Mouse (Mus musculus): Measurements from ENCODE around the gene Ece2. TPM values are rescaled to one million over a fixed set of nuclear protein-coding genes. Genes with fewer than 3 reads are reported as not detected.
A peak's percentile ranks its signal among the peaks of the same experiment; 100 is the strongest.

Ece2 gene
- polyA plus RNA-seq (2015; fragmentation: Nextera tagmentation; extraction: Ambion mirVana) = 23.2 and 23.6 TPM in 2 replicates

DNA sequence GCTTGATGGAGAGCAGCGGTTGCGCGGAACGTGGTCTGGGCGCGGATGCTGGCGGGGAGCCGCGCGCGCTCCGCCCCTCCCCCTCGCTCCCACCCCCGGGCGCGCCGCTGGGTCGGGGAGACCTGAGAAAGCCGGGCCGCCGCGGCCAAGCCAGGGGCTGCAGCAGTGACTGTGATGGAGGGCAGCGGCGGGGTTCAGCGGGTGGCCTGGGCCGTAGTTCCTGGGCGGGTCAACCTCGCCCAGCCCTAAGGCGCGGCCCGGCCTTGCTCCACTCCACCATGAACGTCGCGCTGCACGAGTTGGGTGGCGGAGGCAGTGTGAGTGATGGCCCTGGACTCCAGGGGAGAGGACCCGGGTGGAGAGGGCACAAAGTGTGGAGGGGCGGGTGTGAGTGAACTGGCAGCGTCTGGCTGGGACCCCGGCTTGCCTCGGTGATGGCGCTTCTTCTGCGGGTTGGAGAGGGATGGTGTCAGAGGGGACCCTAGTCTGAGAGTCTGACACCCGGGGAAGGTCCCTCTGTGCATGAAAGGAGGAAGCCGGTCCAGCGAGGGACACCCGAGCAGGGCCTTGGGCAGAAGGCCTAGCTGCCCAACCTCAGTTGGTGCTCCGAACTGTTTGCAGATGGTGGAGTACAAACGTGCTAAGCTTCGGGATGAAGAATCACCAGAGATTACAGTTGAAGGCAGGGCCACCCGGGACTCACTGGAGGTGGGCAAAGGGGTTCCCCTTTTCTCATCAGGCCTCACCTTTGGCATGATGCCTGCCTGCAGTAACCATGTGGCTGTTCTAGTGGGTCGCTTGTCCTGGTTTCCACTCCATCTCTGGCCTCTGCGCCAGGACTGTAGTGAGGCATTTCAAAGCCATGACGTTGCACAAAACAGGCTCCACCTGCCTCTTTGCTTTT, at the start of gene Ece2:
Gene Ece2, plus strand, starts transcription at position 98 of the 904 bp plus-strand sequence.
- no peaks in the 10 kb centered on the region for H3K9me3 ChIP-seq (replicated peaks; ENCODE audit: control insufficient read depth, low read length, poor library complexity, severe bottlenecking)

DNA sequence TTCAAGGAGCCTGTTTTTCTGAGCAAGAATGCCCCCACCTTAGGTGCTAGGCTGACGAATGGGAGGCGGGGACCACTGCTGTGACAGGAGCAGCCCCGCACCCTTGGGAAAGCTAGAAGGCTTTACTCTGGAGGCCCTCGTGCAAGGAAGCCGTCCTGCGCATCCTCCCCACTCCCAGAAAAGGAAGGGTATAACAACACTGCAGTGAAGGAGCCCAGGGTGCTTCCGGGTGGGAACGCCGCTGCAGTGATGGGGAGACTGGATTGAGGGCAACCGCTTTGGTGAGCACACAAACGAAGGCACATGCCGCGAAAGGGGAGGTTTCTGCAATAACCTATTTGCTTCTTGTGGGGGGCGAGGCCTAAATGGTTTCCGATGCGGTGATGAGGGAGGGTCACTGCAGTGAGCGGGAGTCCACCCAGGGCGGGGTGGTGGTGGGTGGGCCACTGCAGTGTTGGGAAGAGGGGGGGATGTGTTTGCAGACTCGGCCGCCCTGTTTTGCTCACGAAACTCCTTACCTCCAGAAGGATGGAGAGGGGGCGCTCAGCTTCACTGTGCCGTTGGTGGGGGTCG, 40.2 kb upstream of the Ece2 start, which contains the start of gene Vwa5b2:
Gene Vwa5b2, plus strand, starts transcription at position 106 of the 573 bp plus-strand sequence.
- peak within 1 kb of the TSS; percentile 57 for H3K4me3 ChIP-seq (ENCODE audit: low read depth, low read length)
- H3K9ac ChIP-seq (ENCODE audit: low read depth, low read length) = peak within 1 kb of the TSS; percentile 76
- WGBS = under 1% methylated on average over 24 of the region's 24 CpGs
- peaks cover 23% of the 10 kb centered on the region for H3K27me3 ChIP-seq (ENCODE audit: control insufficient read depth, insufficient read depth, low read depth, low read length)
- no peaks in the 10 kb centered on the region for H3K36me3 ChIP-seq (ENCODE audit: control insufficient read depth, insufficient read depth, low read length)
- H3K4me1 ChIP-seq (ENCODE audit: control insufficient read depth, insufficient read depth, low read length) = peaks cover 9% of the 10 kb centered on the region; the same call in 1 of the 2 replicates
- no peaks in the 10 kb centered on the region for H3K9me3 ChIP-seq (replicated peaks; ENCODE audit: control insufficient read depth, low read length, poor library complexity, severe bottlenecking)
- H3K27ac ChIP-seq (ENCODE audit: low read length) = peak within 1 kb of the TSS; percentile 68
- peak within 1 kb of the TSS; percentile 75 for H3K4me2 ChIP-seq (ENCODE audit: low read length)
- ATAC-seq = peak; percentile 70

More for the DNA sequence above, at the start of gene Ece2:
- H3K4me3 ChIP-seq (ENCODE audit: low read depth, low read length) = peak within 1 kb of the TSS; percentile 67
- H3K4me1 ChIP-seq (ENCODE audit: control insufficient read depth, insufficient read depth, low read length) = peaks cover 3% of the 10 kb centered on the region; the same call in 1 of the 2 replicates
- peak within 1 kb of the TSS; percentile 88 for H3K9ac ChIP-seq (ENCODE audit: low read depth, low read length)
- H3K36me3 ChIP-seq (ENCODE audit: control insufficient read depth, insufficient read depth, low read length) = no peaks in the 10 kb centered on the region
- peak within 1 kb of the TSS; percentile 79 for H3K27ac ChIP-seq (ENCODE audit: low read length)
- ATAC-seq = peak; percentile 80
- WGBS = 5% methylated on average over 52 of the region's 54 CpGs
- no peaks in the 10 kb centered on the region for H3K27me3 ChIP-seq (ENCODE audit: control insufficient read depth, insufficient read depth, low read depth, low read length)
- H3K4me2 ChIP-seq (ENCODE audit: low read length) = peak within 1 kb of the TSS; percentile 88

DNA sequence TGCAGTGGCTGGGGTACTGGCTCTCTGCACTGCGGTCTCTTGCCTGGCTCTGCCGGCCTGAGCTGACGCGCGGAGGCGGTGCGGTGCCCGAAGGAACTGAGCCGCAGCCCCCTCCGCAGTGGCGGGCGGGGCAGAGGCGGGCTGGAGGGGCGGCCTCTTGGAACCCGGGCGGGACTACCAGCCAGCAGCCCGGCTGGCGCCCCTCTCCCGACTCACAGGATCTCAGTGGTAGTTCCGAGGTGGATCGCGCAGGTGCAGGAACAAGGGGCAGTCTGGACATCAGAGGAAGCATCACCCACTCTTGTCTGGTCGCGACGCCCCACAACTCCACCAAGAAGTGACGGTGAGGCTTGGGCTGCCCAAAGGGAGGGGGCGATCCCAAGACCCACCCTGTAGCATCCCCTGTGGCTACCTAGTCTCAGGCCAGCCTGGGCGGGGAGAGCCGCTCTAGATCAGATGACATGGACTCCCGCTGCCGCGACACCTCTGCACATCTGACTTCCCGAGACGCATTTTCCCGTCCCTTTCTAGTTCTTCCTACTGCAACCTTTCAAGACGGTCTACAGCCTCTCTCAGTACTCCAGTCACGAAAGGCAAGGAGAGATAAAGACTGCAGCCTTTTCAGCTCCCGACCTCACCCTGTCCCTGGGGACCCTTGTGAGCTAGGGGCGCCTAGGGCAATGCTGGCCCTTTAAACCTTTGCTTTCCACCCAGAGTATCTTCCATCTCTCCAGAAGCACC, 39.5 kb upstream of the Ece2 start:
- under 1% methylated on average over 38 of the region's 39 CpGs for WGBS
- peak overlapping the region; percentile 68; the same call in 1 of the 2 replicates for H3K27ac ChIP-seq (ENCODE audit: low read length)
- no peaks in the 10 kb centered on the region for H3K9me3 ChIP-seq (replicated peaks; ENCODE audit: control insufficient read depth, low read length, poor library complexity, severe bottlenecking)
- no peaks in the 10 kb centered on the region for H3K36me3 ChIP-seq (ENCODE audit: control insufficient read depth, insufficient read depth, low read length)
- peak overlapping the region; percentile 76 for H3K9ac ChIP-seq (ENCODE audit: low read depth, low read length)
- H3K4me1 ChIP-seq (ENCODE audit: control insufficient read depth, insufficient read depth, low read length) = peaks cover 9% of the 10 kb centered on the region; the same call in 1 of the 2 replicates
- H3K4me3 ChIP-seq (ENCODE audit: low read depth, low read length) = peak overlapping the region; percentile 57
- peaks cover 23% of the 10 kb centered on the region for H3K27me3 ChIP-seq (ENCODE audit: control insufficient read depth, insufficient read depth, low read depth, low read length)
- peak overlapping the region; percentile 75 for H3K4me2 ChIP-seq (ENCODE audit: low read length)
- ATAC-seq = peak; percentile 92

DNA sequence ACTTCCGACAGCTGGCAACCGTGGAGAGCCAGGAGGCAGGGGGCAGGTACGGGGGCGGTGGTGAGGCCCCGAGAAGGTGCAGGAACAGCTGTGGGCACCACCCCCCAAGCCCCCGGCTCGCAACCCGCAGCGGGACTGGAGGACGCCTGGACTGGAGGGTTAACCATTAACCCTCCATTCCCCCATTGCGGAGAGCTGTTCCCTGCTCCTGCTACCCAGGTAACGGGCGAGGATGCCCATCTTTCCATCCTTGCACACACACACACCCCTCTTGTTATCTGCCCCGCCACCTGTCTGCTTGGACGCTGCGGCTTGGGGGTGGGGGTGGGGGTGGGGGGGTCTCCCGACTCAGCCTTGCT, 39.0 kb upstream of the Ece2 start:
- H3K9me3 ChIP-seq (replicated peaks; ENCODE audit: control insufficient read depth, low read length, poor library complexity, severe bottlenecking) = no peaks in the 10 kb centered on the region
- peaks cover 9% of the 10 kb centered on the region; the same call in 1 of the 2 replicates for H3K4me1 ChIP-seq (ENCODE audit: control insufficient read depth, insufficient read depth, low read length)
- H3K36me3 ChIP-seq (ENCODE audit: control insufficient read depth, insufficient read depth, low read length) = no peaks in the 10 kb centered on the region
- peak overlapping the region; percentile 75 for H3K4me2 ChIP-seq (ENCODE audit: low read length)
- H3K4me3 ChIP-seq (ENCODE audit: low read depth, low read length) = peak overlapping the region; percentile 57
- WGBS = 2% methylated on average over 17 of the region's 17 CpGs
- H3K27ac ChIP-seq (ENCODE audit: low read length) = 0 out of 2 replicates have a peak overlapping the region, but pooled peaks have one; percentile 68
- peak overlapping the region; percentile 76 for H3K9ac ChIP-seq (ENCODE audit: low read depth, low read length)
- peaks cover 23% of the 10 kb centered on the region for H3K27me3 ChIP-seq (ENCODE audit: control insufficient read depth, insufficient read depth, low read depth, low read length)
- ATAC-seq = peak; percentile 4

DNA sequence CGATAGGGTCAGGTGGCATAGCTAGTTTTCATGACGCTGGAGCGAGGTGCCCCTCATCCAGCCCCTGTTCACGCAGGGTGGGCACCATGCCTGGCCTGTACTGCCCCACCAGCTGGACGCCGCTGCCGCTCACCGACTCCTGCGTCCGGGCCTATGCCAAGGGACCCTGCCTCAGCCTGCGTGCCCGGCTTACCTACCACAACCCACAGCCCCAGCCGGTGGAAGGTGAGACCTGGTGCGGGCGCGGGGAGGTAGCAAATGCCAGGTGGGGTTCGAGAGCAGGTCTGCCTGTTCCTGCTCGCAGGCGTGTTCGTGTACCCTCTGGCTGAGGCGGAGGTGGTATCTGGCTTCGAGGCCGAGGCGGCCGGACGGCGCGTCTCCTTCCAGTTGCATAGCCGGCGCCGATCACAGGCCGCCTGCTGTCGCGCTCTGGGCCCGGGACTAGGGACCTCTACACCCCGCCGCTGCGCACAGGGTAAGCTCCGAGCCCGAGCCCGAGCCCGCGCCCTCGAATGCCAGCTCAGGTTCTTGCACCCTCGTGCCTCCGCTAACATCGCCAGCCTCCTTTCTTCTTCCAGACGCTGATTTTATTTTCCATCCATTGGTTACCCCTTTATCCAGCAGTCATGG, 38.4 kb upstream of the Ece2 start:
- H3K9ac ChIP-seq (ENCODE audit: low read depth, low read length) = peak overlapping the region; percentile 15
- H3K4me3 ChIP-seq (ENCODE audit: low read depth, low read length) = peak overlapping the region; percentile 57
- H3K27ac ChIP-seq (ENCODE audit: low read length) = no peak overlapping the region
- WGBS = 4% methylated on average over 48 of the region's 48 CpGs
- H3K9me3 ChIP-seq (replicated peaks; ENCODE audit: control insufficient read depth, low read length, poor library complexity, severe bottlenecking) = no peaks in the 10 kb centered on the region
- H3K36me3 ChIP-seq (ENCODE audit: control insufficient read depth, insufficient read depth, low read length) = peaks cover 2% of the 10 kb centered on the region; the same call in 1 of the 2 replicates
- ATAC-seq = no peak
- peaks cover 9% of the 10 kb centered on the region; the same call in 1 of the 2 replicates for H3K4me1 ChIP-seq (ENCODE audit: control insufficient read depth, insufficient read depth, low read length)
- peaks cover 23% of the 10 kb centered on the region for H3K27me3 ChIP-seq (ENCODE audit: control insufficient read depth, insufficient read depth, low read depth, low read length)
- peak overlapping the region; percentile 75 for H3K4me2 ChIP-seq (ENCODE audit: low read length)

DNA sequence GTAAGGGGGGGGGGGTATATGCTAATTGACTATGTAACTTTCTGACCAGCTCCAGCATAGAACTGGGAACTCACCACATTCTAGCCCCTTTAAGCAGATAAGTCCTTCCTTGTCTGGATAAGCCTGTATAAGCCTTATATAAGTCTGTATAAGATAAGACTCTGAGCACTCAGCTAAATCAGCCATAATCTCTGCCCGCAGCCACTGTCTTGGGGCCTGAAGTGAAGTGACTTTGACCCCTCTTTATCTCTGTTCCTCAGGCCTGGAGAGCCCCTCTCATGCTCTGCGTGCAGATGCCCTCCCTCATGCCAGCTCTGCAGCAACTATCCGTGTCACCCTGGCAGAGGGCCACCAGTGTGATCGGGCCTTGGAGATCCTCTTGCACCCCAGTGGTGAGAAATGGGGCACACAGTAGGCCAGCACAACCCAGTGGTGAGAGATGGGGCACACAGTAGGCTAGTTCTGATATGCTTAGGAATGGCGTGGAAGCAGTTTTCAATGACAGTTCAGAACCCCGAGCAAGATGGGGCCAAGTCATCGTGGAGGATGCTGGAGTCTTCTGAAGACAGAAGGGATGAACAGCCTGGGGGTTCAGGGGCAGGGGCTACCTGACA, 34.5 kb upstream of the Ece2 start:
- H3K9me3 ChIP-seq (replicated peaks; ENCODE audit: control insufficient read depth, low read length, poor library complexity, severe bottlenecking) = no peaks in the 10 kb centered on the region
- peaks cover 23% of the 10 kb centered on the region for H3K27me3 ChIP-seq (ENCODE audit: control insufficient read depth, insufficient read depth, low read depth, low read length)
- H3K4me1 ChIP-seq (ENCODE audit: control insufficient read depth, insufficient read depth, low read length) = peaks cover 4% of the 10 kb centered on the region; the same call in 1 of the 2 replicates
- no peak overlapping the region for H3K4me3 ChIP-seq (ENCODE audit: low read depth, low read length)
- no peak overlapping the region for H3K4me2 ChIP-seq (ENCODE audit: low read length)
- no peak overlapping the region for H3K9ac ChIP-seq (ENCODE audit: low read depth, low read length)
- no peak overlapping the region for H3K27ac ChIP-seq (ENCODE audit: low read length)
- H3K36me3 ChIP-seq (ENCODE audit: control insufficient read depth, insufficient read depth, low read length) = peaks cover 2% of the 10 kb centered on the region; the same call in 1 of the 2 replicates
- no peak for ATAC-seq
- WGBS = 88% methylated on average over 7 of the region's 7 CpGs

DNA sequence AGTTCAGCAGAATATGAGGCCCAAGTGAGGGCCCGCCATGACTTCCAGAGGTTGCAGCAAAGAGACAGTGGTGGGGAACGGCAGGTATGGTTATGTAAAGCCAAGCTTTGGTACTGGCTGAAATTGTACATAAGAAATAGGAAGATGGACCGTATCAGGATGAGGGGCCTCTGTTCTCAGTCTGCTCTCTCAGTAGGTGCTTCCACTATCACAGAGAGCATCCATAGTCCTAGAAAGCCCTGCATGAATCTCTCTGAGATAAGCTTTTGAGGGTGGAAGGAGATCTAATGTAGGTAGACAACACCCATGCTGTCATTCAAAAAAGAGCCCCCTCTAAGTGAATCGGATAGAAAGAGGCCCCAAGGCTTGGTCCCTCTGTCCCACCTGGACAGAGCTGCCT, 33.9 kb upstream of the Ece2 start:
- no peaks in the 10 kb centered on the region for H3K9me3 ChIP-seq (replicated peaks; ENCODE audit: control insufficient read depth, low read length, poor library complexity, severe bottlenecking)
- WGBS = 91% methylated on average over 4 of the region's 4 CpGs
- no peak overlapping the region for H3K27ac ChIP-seq (ENCODE audit: low read length)
- ATAC-seq = no peak
- peaks cover 18% of the 10 kb centered on the region for H3K27me3 ChIP-seq (ENCODE audit: control insufficient read depth, insufficient read depth, low read depth, low read length)
- no peak overlapping the region for H3K9ac ChIP-seq (ENCODE audit: low read depth, low read length)
- H3K4me2 ChIP-seq (ENCODE audit: low read length) = no peak overlapping the region
- no peaks in the 10 kb centered on the region for H3K4me1 ChIP-seq (ENCODE audit: control insufficient read depth, insufficient read depth, low read length)
- H3K4me3 ChIP-seq (ENCODE audit: low read depth, low read length) = no peak overlapping the region
- H3K36me3 ChIP-seq (ENCODE audit: control insufficient read depth, insufficient read depth, low read length) = peaks cover 2% of the 10 kb centered on the region; the same call in 1 of the 2 replicates

All from midbrain, embryonic 16.5 days (tissue).